Comparison of ENCODE assay signal across 12 mouse cellular contexts in genomic region chr9:61022371-61023026, GRCm38 (mm10).
A peak's percentile ranks its signal among the peaks of the same experiment; 100 is the strongest.
DNase-seq lines count a peak whose midpoint lies in the region; ATAC-seq and TF ChIP-seq lines count a peak whose summit lies in the region.
"Had no signal": no experiment of that assay in that cellular context is flagged by ENCODE, and none has a peak within 500 bp of the region (broad histone marks: within the 10 kb centered on the region; RNA-seq: fewer than 3 reads in every experiment).

No protein-coding gene starts in this region.

- peak; percentile 23 for DNase-seq in kidney, adult 11 months
- DNase-seq in kidney, adult 18-20 months: no peak
- DNase-seq in adipocyte (ENCODE audit: low spot score): peak; percentile 98
- DNase-seq in liver, postnatal 0 days: peak; percentile 55
- DNase-seq: embryo, embryonic 11 days; midbrain, embryonic 14.5 days had no signal

- TF ChIP-seq CTCF in liver, postnatal 0 days (IDR thresholded peaks at IDR 0.05; ENCODE audit: low read depth): no peak

- TF ChIP-seq EP300 in liver, postnatal 0 days (IDR thresholded peaks at IDR 0.05; ENCODE audit: low read depth): no peak

- H3K36me3 ChIP-seq in liver, postnatal 0 days (replicated peaks; ENCODE audit: insufficient read depth, low read length): no peaks in the 10 kb centered on the region
- no peaks in the 10 kb centered on the region for H3K36me3 ChIP-seq in neural tube, embryonic 15.5 days
- no peaks in the 10 kb centered on the region for H3K36me3 ChIP-seq in forebrain, embryonic 15.5 days
- H3K36me3 ChIP-seq: forebrain, embryonic 12.5 days; intestine, embryonic 15.5 days had no signal

- no peak overlapping the region for H3K9ac ChIP-seq in liver, postnatal 0 days (replicated peaks)
- H3K9ac ChIP-seq in neural tube, embryonic 15.5 days (replicated peaks): no peak overlapping the region
- H3K9ac ChIP-seq in forebrain, embryonic 15.5 days (replicated peaks): no peak overlapping the region
- H3K9ac ChIP-seq: forebrain, embryonic 12.5 days; intestine, embryonic 15.5 days had no signal

- H3K4me3 ChIP-seq in liver, postnatal 0 days (ENCODE audit: low read depth, low read length): no peak overlapping the region
- no peak overlapping the region for H3K4me3 ChIP-seq in neural tube, embryonic 15.5 days (replicated peaks)
- H3K4me3 ChIP-seq in forebrain, embryonic 15.5 days: no peak overlapping the region
- H3K4me3 ChIP-seq: forebrain, embryonic 12.5 days; intestine, embryonic 15.5 days had no signal

- 35% methylated on average over 6 of the region's 6 CpGs for WGBS in liver, postnatal 0 days (ENCODE audit: insufficient replicate concordance)
- WGBS in neural tube, embryonic 15.5 days: 83% methylated on average over 6 of the region's 6 CpGs
- 90% methylated on average over 6 of the region's 6 CpGs for WGBS in forebrain, embryonic 15.5 days

- H3K4me2 ChIP-seq in liver, postnatal 0 days (ENCODE audit: low read depth, low read length): peak overlapping the region; percentile 42; the same call in 1 of the 2 replicates
- no peak overlapping the region for H3K4me2 ChIP-seq in neural tube, embryonic 15.5 days
- H3K4me2 ChIP-seq in forebrain, embryonic 15.5 days (replicated peaks): no peak overlapping the region
- H3K4me2 ChIP-seq: forebrain, embryonic 12.5 days; intestine, embryonic 15.5 days had no signal

- H3K27me3 ChIP-seq in liver, postnatal 0 days (ENCODE audit: insufficient read depth, low read length): 0 out of 2 replicates have a peak, but pooled peaks cover 2% of the 10 kb centered on the region
- H3K27me3 ChIP-seq in neural tube, embryonic 15.5 days (replicated peaks): peaks cover 4% of the 10 kb centered on the region; the same call in 1 of the 2 replicates
- H3K27me3 ChIP-seq in forebrain, embryonic 15.5 days: peaks cover 3% of the 10 kb centered on the region; the same call in 1 of the 2 replicates

- no peaks in the 10 kb centered on the region for H3K9me3 ChIP-seq in liver, postnatal 0 days (ENCODE audit: low read length)
- H3K9me3 ChIP-seq in neural tube, embryonic 15.5 days (replicated peaks): no peaks in the 10 kb centered on the region
- H3K9me3 ChIP-seq in forebrain, embryonic 15.5 days: no peaks in the 10 kb centered on the region
- H3K9me3 ChIP-seq: forebrain, embryonic 12.5 days; intestine, embryonic 15.5 days had no signal

- peak; percentile 94 for ATAC-seq in liver, postnatal 0 days
- peak; percentile 46 for ATAC-seq in neutrophil, adult 5-6 weeks (ENCODE audit: extremely low read depth, insufficient number of reproducible peaks, low FRiP score, poor library complexity, severe bottlenecking)
- no peak for ATAC-seq in neural tube, embryonic 15.5 days (ENCODE audit: low FRiP score)
- no peak for ATAC-seq in forebrain, embryonic 15.5 days (replicated peaks)
- no peak for ATAC-seq in frontal cortex, adult (ENCODE audit: low TSS enrichment)
- ATAC-seq: intestine, embryonic 15.5 days had no signal

- H3K4me1 ChIP-seq in liver, postnatal 0 days (ENCODE audit: insufficient read depth): peaks cover 10% of the 10 kb centered on the region
- no peaks in the 10 kb centered on the region for H3K4me1 ChIP-seq in neural tube, embryonic 15.5 days
- H3K4me1 ChIP-seq in forebrain, embryonic 15.5 days: no peaks in the 10 kb centered on the region
- H3K4me1 ChIP-seq: forebrain, embryonic 12.5 days; intestine, embryonic 15.5 days had no signal

- H3K27ac ChIP-seq in liver, postnatal 0 days (ENCODE audit: low read depth): peak overlapping the region; percentile 77
- H3K27ac ChIP-seq in neural tube, embryonic 15.5 days (replicated peaks): no peak overlapping the region
- no peak overlapping the region for H3K27ac ChIP-seq in forebrain, embryonic 15.5 days (replicated peaks)
- H3K27ac ChIP-seq: forebrain, embryonic 12.5 days; intestine, embryonic 15.5 days had no signal

Comparison
In these comparisons a context has a peak if more than half of its experiments do, and no peak if none do; other contexts are left out.
1. ATAC-seq: peak in liver, postnatal 0 days (single experiment) and neutrophil, adult 5-6 weeks (single experiment); none in neural tube, embryonic 15.5 days (single experiment), forebrain, embryonic 15.5 days (single experiment) and frontal cortex, adult (single experiment).